Mouse (Mus musculus): ENCODE measurements around the gene Ggn.
"Not testable (repeated sequence)": the region's sequence is repeated elsewhere in the genome, so short reads cannot be mapped to it uniquely, and the experiment has no call there.

Ggn gene

GRCm38 (mm10) chr7:29170066-29170754 is at the start of gene Ggn, which contains the start of gene Spred3:
Gene Ggn, plus strand, starts transcription at chr7:29170210.
Gene Spred3, minus strand, starts transcription at chr7:29170411.
- peak; percentile 92 to 94 for DNase-seq

- DNase-seq, result no peak
Observed at GRCm38 (mm10) chr7:29122821-29123220, 47.2 kb upstream of the Ggn start.

GRCm38 (mm10) chr7:29123531-29124358 is 46.3 kb upstream of the Ggn start:
- no peak for DNase-seq

- peak; percentile 57 to 76 for DNase-seq
Observed at GRCm38 (mm10) chr7:29124970-29125369, 45.0 kb upstream of the Ggn start, which contains the start of gene Ryr1. Gene Ryr1, minus strand, starts transcription at chr7:29125179.

GRCm38 (mm10) chr7:29126173-29126915 is 43.7 kb upstream of the Ggn start:
- DNase-seq, result peak; percentile 68 to 81

- no peak for DNase-seq
Observed at GRCm38 (mm10) chr7:29128725-29129124, 41.3 kb upstream of the Ggn start.

GRCm38 (mm10) chr7:29134230-29134629 is 35.8 kb upstream of the Ggn start:
- DNase-seq, result no peak

GRCm38 (mm10) chr7:29134693-29135386 is 35.2 kb upstream of the Ggn start, which contains the start of gene Rasgrp4:
Gene Rasgrp4, plus strand, starts transcription at chr7:29134851.
- peak; percentile 39 to 57 for DNase-seq

- DNase-seq, result no peak
Observed at GRCm38 (mm10) chr7:29137429-29137828, 32.6 kb upstream of the Ggn start.

GRCm38 (mm10) chr7:29139237-29139636 is 30.8 kb upstream of the Ggn start:
- not testable (repeated sequence) for DNase-seq

- DNase-seq, result no peak
Observed at GRCm38 (mm10) chr7:29141416-29141815, 28.6 kb upstream of the Ggn start.

- DNase-seq, result no peak
Observed at GRCm38 (mm10) chr7:29144006-29144405, 26.0 kb upstream of the Ggn start.

- DNase-seq, result no peak
Observed at GRCm38 (mm10) chr7:29146625-29147367, 23.2 kb upstream of the Ggn start.

- DNase-seq, result peak; percentile 38 to 73
Observed at GRCm38 (mm10) chr7:29148771-29149170, 21.2 kb upstream of the Ggn start.

GRCm38 (mm10) chr7:29151486-29151885 is 18.5 kb upstream of the Ggn start:
- no peak for DNase-seq

- DNase-seq, result no peak
Observed at GRCm38 (mm10) chr7:29154018-29154720, 15.8 kb upstream of the Ggn start.

- DNase-seq, result peak; percentile 94 to 96
Observed at GRCm38 (mm10) chr7:29155196-29155837, 14.7 kb upstream of the Ggn start.

- peak; percentile 91 to 95 for DNase-seq
Observed at GRCm38 (mm10) chr7:29155838-29156782, 13.9 kb upstream of the Ggn start, which contains the start of gene Fam98c. Gene Fam98c, minus strand, starts transcription at chr7:29156234.

- DNase-seq, result no peak
Observed at GRCm38 (mm10) chr7:29158264-29158663, 11.7 kb upstream of the Ggn start.

All from kidney, postnatal 25 days (tissue).